Mouse (Mus musculus) CH12.LX (cell line): ENCODE data around the gene Eps15.

ENCODE experiments used
- CHD2 ChIP-seq: IDR thresholded peaks from 2 replicates; pipeline ENCODE4 v1.6.1; 2011; ENCODE audit warnings: low read length, improper control_type of control experiment
- CTCF ChIP-seq, 2 experiments: IDR thresholded peaks in 1 of 2; conservative IDR thresholded peaks in 1 of 2; 2 replicates each; pipeline ENCODE4 v1.5.1; 2011 to 2012; ENCODE audit warnings: low read depth in 2 of 2, low read length in 2 of 2, improper control_type of control experiment in 1 of 2, inconsistent platforms in 1 of 2, mild to moderate bottlenecking in 1 of 2, moderate library complexity in 1 of 2
- EP300 ChIP-seq: IDR thresholded peaks from 2 replicates; pipeline ENCODE4 v1.6.1; 2011; ENCODE audit warnings: low read length, improper control_type of control experiment
- ETS1 ChIP-seq: conservative IDR thresholded peaks from 2 replicates; pipeline ENCODE4 v1.6.1; 2012; ENCODE audit warnings: low read depth, mild to moderate bottlenecking, inconsistent platforms, low read length, improper control_type of control experiment, moderate library complexity
- JUN ChIP-seq: IDR thresholded peaks from 2 replicates; pipeline ENCODE4 v1.6.1; 2011; ENCODE audit warnings: low read depth, mild to moderate bottlenecking, low read length, improper control_type of control experiment, moderate library complexity; ENCODE audit not compliant: insufficient read depth
- MAZ ChIP-seq: IDR thresholded peaks from 2 replicates; pipeline ENCODE4 v1.6.1; 2012; ENCODE audit warnings: low read depth, mild to moderate bottlenecking, inconsistent platforms, low read length, improper control_type of control experiment, moderate library complexity
- MYC ChIP-seq: IDR thresholded peaks from 2 replicates; pipeline ENCODE4 v1.6.1; 2011; ENCODE audit warnings: low read depth, mild to moderate bottlenecking, improper control_type of control experiment, low read length
- POLR2A ChIP-seq: IDR thresholded peaks from 2 replicates; pipeline ENCODE4 v1.6.1; 2011; ENCODE audit warnings: low read depth, mild to moderate bottlenecking, improper control_type of control experiment, low read length

GRCm38 (mm10) chr4:109257639-109258038 lies 22.4 kb upstream of the Eps15 start:
- TF ChIP-seq POLR2A (no peak), EP300 (no peak), MYC (no peak), CTCF (conservative IDR thresholded peaks at IDR 0.05 in 1 of 2, IDR thresholded peaks at IDR 0.05 in 1 of 2; ENCODE audit: low read depth in 2 of 2, low read length in 2 of 2) (no peak), MAZ (no peak), JUN (no peak), CHD2 (no peak), ETS1 (no peak)
